Mouse (Mus musculus) liver, embryonic 18 days (tissue): Measurements from ENCODE around the gene Eml5. TPM values are rescaled to one million over a fixed set of nuclear protein-coding genes. Genes with fewer than 3 reads are reported as not detected.

Source experiments
- polyA plus RNA-seq: library from polyadenylated mRNA; depleted of rRNA; stranded (reverse); fragments of >200 nt; gene quantifications from 2 replicates; pipeline ENCODE4 v1.2.3, GENCODE M21; 2012; rRNA removed

Gene Eml5
- 2.3 and 2.7 TPM in 2 replicates for polyA plus RNA-seq

DNA sequence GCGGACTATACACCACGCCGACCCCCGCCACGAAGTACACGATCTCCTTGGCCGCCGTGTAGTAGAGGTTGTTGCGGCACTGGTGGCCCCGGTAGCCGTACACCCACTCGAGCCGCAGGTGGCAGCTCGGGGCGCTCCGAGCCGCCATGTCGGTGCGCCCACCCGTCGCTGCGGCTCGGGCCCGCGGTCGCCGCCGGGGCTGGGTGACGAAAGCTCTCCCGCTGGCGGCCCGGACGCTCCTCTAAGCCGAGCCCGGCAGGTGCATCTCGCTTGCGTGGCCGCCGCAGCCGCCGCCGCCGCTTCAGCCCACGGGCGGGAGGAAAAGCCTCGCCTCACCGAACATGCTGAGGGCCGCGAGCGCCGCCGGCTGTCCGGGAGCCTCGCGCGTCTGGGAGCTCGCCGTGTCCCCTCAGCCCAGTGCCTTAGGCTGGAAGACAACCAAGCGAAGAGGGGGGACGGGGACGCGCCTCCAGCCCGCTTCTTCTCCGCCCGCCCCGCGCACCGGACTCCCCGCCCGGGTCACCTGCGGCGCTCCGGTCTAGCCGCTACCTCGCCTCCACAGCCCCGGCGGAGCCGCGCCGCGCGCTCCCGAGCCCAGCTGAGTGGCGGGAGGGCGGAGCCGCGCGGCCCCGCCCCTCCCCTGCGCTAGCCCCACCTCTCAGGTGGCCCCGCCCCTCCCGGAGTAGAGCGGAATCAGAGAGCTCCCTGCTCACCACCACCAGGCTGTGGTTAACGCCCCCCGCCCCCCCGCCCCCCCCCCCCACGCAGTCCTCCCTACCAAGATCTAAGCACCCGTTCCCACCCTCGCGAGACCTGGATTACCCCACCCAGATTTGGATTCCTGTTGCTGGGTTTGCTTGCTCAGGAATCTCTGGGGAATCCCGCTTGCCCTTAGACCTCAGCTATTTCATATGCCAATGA, at the start of gene Eml5:
Gene Eml5, minus strand, starts transcription at position 604 of the 921 bp plus-strand sequence.

DNA sequence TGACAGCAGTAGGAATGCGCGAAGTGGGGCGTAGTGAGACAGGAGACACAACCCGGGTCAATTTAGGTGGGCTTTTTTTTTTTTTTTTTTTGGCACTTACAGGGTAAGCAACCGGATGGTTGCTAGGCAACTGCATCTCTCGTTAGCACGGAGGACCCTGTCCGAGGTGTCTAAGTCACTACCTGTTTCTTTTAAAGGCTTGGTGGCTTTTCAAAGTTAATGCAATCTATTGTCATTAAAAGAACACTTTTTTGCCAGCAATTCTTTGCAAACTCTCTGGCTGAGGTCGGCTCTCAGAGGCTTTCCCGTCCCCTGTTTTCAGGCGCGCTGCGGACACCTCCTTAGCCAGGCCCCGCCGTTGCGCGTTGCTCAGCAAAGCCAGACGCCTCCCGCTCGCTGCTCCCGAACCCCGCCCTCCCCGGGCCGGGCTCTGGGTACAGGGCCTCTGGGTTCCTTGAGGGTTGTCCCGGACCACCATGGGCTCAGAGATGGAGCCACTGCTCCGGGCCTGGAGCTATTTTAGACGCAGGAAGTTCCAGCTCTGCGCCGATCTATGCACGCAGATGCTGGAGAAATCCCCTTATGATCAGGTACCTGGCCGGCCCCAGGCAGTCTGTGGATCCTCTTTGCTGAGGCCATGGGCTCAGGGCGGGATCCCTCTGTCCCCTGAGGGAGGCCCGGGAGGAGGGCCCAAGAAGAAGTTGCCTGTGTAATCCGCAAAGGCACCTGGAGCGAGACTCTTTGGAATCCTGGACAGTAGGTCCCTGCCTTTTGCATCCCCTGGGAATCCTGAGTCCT, 19.1 kb upstream of the Eml5 start, which contains the start of gene Ttc8:
Gene Ttc8, plus strand, starts transcription at position 381 of the 798 bp plus-strand sequence.

DNA sequence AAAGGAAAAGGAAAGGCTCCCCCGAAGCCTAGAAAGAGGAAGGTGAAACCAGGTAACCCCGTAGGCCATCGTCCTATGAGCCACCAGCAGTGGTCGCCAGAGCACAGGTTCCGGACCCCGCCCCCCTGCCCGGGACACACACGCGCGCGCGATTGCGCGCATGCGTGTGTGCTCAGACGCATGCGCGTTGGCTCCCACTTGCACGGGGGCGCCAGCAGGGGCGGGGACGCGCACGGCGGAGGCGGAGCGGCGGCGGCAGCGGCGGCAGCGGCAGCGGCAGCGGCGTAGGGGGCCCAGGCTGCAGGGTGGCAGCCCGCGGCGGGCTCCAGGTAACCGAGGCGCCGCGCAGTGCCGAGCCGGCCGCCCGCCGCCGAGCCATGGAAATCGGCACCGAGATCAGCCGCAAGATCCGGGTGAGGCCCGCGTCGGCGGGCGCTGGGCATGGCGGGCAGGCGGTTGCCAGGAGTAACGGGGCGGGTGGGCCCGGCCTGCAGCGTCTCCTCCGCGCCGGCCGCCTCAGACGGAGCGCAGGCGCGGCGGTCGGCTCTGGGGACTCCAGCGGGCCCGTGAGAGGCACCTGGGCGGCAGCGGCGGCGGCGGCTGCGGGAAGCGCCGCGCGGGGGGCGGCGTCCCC, 154.4 kb downstream of the Eml5 start, which contains the start of gene Zc3h14:
Gene Zc3h14, plus strand, starts transcription at position 219 of the 634 bp plus-strand sequence.

DNA sequence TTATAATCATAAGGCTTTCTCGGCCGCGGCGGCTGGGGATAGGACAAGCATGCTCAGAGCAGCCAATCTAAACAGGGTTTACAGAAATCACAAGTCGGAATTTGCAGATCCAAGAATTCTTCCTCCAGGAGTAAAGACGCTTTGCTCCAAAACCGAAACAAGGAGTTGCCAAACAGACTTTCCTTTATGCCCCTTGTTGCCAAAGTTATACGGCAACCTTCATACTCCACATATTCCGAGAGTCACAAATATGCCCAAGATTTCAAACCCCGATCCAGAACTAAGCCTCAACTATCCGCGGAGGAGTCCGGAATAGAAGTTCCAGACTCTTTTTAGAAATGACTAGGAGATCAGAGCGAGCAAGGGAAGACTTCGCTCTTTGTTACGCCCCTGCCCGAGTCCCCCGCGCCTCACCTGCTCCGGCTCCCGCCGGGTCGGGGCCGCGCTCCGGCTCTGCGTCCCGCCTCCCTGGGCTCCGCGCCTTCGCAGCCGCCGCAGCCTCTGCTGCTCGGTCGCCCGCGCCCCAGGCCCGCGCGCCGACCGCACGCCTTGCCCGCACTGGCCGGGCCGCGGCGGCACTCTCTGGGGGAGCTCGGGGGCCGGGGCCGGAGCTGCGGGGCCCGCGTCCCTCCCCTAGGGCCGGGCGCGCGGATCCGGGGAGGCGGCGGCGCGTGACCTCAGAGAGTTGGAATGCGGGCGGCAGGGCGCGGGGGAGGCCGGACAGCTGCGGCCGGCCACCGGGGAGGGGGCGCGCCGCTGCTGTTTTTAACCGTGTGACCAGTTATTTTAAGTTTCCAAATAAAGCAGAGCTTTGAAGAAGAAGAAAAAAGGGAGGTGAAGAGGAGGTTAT, 164.1 kb downstream of the Eml5 start, which contains the start of gene Ptpn21:
Gene Ptpn21, minus strand, starts transcription at position 455 of the 850 bp plus-strand sequence.

Other genes with a start within 250 kb of the Eml5 start
- 3.5 and 4.1 TPM in 2 replicates for gene Ptpn21, start 164.1 kb downstream of the Eml5 start, polyA plus RNA-seq
- gene Zc3h14, start 154.5 kb downstream of the Eml5 start, polyA plus RNA-seq, result 33.2 and 35.1 TPM in 2 replicates
- 3.2 and 3.5 TPM in 2 replicates for gene Ttc8, start 19.1 kb upstream of the Eml5 start, polyA plus RNA-seq